Mouse (Mus musculus) spleen, adult 2 months (tissue): Measurements from ENCODE around the gene Commd8. TPM values are rescaled to one million over a fixed set of nuclear protein-coding genes. Genes with fewer than 3 reads are reported as not detected.

Source experiments
- DNase-seq, 2 experiments: peaks; one replicate each; pipeline versions ENCODE4 v3.0.0 to v3.0.0-alpha.2; 2012 to 2021; ENCODE audit warnings: low spot score in 2 of 2, low read depth in 1 of 2
- H3K27ac ChIP-seq: fragments of 200-500 bp; 2 replicates; pipeline ENCODE4 v1.5.1; 2012; ENCODE audit warnings: low read length, inconsistent platforms; ENCODE audit not compliant: insufficient read depth
- H3K27me3 ChIP-seq: fragments of 200-500 bp; 2 replicates; pipeline ENCODE4 v1.6.1; 2012; ENCODE audit warnings: mild to moderate bottlenecking, moderate library complexity, low read length, inconsistent platforms; ENCODE audit not compliant: control insufficient read depth, insufficient read depth
- H3K36me3 ChIP-seq: fragments of 200-500 bp; 2 replicates; pipeline ENCODE4 v1.6.1; 2012; ENCODE audit warnings: mild to moderate bottlenecking, low read length, inconsistent platforms; ENCODE audit not compliant: control insufficient read depth, insufficient read depth
- H3K4me1 ChIP-seq: fragments of 200-500 bp; 2 replicates; pipeline ENCODE4 v1.6.1; 2011; ENCODE audit warnings: inconsistent platforms; ENCODE audit not compliant: control insufficient read depth, insufficient read depth, insufficient read length
- H3K4me3 ChIP-seq: fragments of 200-500 bp; 2 replicates; pipeline ENCODE4 v1.5.1; 2011; ENCODE audit warnings: mild to moderate bottlenecking, inconsistent platforms; ENCODE audit not compliant: insufficient read depth, insufficient read length; ENCODE audit errors: extremely low read depth
- CTCF ChIP-seq: fragments of 200-500 bp; IDR thresholded peaks from 2 replicates; pipeline ENCODE4 v1.5.1; 2011; ENCODE audit warnings: mild to moderate bottlenecking, inconsistent platforms; ENCODE audit not compliant: insufficient read depth, insufficient read length, insufficient replicate concordance; ENCODE audit errors: extremely low read depth
- POLR2A ChIP-seq: fragments of 200-500 bp; IDR thresholded peaks from 2 replicates; pipeline ENCODE4 v1.6.1; 2011; ENCODE audit warnings: low read depth, low read length, inconsistent platforms
- WGBS: fragments of 180-500 bp; shearing (Covaris S2); methylation state at CpG from one replicate; pipeline ENCODE4 v1.1.7; 2018; 5-methylcytosine and 5-hydroxymethylcytosine counted together
- polyA plus RNA-seq: library from polyadenylated mRNA; depleted of rRNA; stranded (reverse); fragments of >200 nt; gene quantifications from 2 replicates; pipeline ENCODE4 v1.2.3, GENCODE M21; 2012

Gene Commd8
- polyA plus RNA-seq, 1 experiment, result 5.2 TPM

GRCm38 (mm10) chr5:72173521-72173920 is 5.5 kb upstream of the Commd8 start:
- WGBS, result 79% methylated on average over 1 of the region's 1 CpGs

GRCm38 (mm10) chr5:72172675-72173074 is 4.7 kb upstream of the Commd8 start:
- Histone ChIP-seq H3K27me3 (no peaks in the 10 kb centered on the region), H3K36me3 (no peaks in the 10 kb centered on the region), H3K4me1 (peaks cover 2% of the 10 kb centered on the region; the same call in 1 of the 2 replicates), H3K27ac (no peak overlapping the region), H3K4me3 (no peak overlapping the region)
- TF ChIP-seq POLR2A (no peak), CTCF (no peak)
- peak in 1 of 2 experiments; percentile 29 for DNase-seq
- 47% methylated on average over 3 of the region's 3 CpGs for WGBS

More at GRCm38 (mm10) chr5:72173521-72173920, 5.5 kb upstream of the Commd8 start:
- TF ChIP-seq CTCF (no peak), POLR2A (no peak)
- Histone ChIP-seq H3K36me3 (no peaks in the 10 kb centered on the region), H3K27me3 (no peaks in the 10 kb centered on the region), H3K4me1 (peaks cover 2% of the 10 kb centered on the region; the same call in 1 of the 2 replicates), H3K27ac (no peak overlapping the region), H3K4me3 (no peak overlapping the region)
- no peak for DNase-seq

- TF ChIP-seq CTCF (no peak), POLR2A (no peak)
- no peak overlapping the region for H3K4me3 ChIP-seq
- no peak for DNase-seq
- 0 out of 2 replicates have a peak overlapping the region, but pooled peaks have one; percentile 33 for H3K27ac ChIP-seq
- no peaks in the 10 kb centered on the region for H3K27me3 ChIP-seq
- H3K4me1 ChIP-seq, result peaks cover 10% of the 10 kb centered on the region
- WGBS, result 27% methylated on average over 6 of the region's 6 CpGs
- peaks cover 2% of the 10 kb centered on the region; the same call in 1 of the 2 replicates for H3K36me3 ChIP-seq
These were observed 2.1 kb upstream of the Commd8 start for GRCm38 (mm10) chr5:72170067-72170466.

- no peak for DNase-seq
- H3K36me3 ChIP-seq, result peaks cover 5% of the 10 kb centered on the region
- TF ChIP-seq POLR2A, result no peak
- no peak for TF ChIP-seq CTCF
- no peak overlapping the region for H3K27ac ChIP-seq
- H3K4me3 ChIP-seq, result no peak overlapping the region
- 1% methylated on average over 4 of the region's 4 CpGs for WGBS
- H3K4me1 ChIP-seq, result peaks cover 10% of the 10 kb centered on the region
- H3K27me3 ChIP-seq, result no peaks in the 10 kb centered on the region
These were observed 264 bp upstream of the Commd8 start for GRCm38 (mm10) chr5:72168285-72168621.

GRCm38 (mm10) chr5:72164386-72164785 is 3.6 kb downstream of the Commd8 start:
- H3K27ac ChIP-seq, result no peak overlapping the region
- peaks cover 22% of the 10 kb centered on the region for H3K4me1 ChIP-seq
- H3K4me3 ChIP-seq, result no peak overlapping the region
- H3K36me3 ChIP-seq, result peaks cover 17% of the 10 kb centered on the region
- TF ChIP-seq CTCF (no peak), POLR2A (no peak)
- 70% methylated on average over 7 of the region's 7 CpGs for WGBS
- H3K27me3 ChIP-seq, result no peaks in the 10 kb centered on the region
- no peak for DNase-seq

- Histone ChIP-seq H3K27me3 (no peaks in the 10 kb centered on the region), H3K36me3 (peaks cover 23% of the 10 kb centered on the region), H3K27ac (peak overlapping the region; percentile 73; the same call in 1 of the 2 replicates), H3K4me3 (no peak overlapping the region), H3K4me1 (peaks cover 22% of the 10 kb centered on the region)
- DNase-seq, result peak in 1 of 2 experiments; percentile 26
- TF ChIP-seq CTCF, result no peak
- no peak for TF ChIP-seq POLR2A
- WGBS, result 10% methylated on average over 5 of the region's 5 CpGs
These were observed 5.1 kb downstream of the Commd8 start for GRCm38 (mm10) chr5:72162855-72163254.

GRCm38 (mm10) chr5:72160781-72161485 is 7.1 kb downstream of the Commd8 start:
- no peak for TF ChIP-seq POLR2A
- Histone ChIP-seq H3K4me1 (peaks cover 14% of the 10 kb centered on the region), H3K36me3 (peaks cover 26% of the 10 kb centered on the region), H3K27me3 (no peaks in the 10 kb centered on the region), H3K27ac (peak overlapping the region; percentile 75), H3K4me3 (peak overlapping the region; percentile 27; the same call in 1 of the 2 replicates)
- 35% methylated on average over 11 of the region's 11 CpGs for WGBS
- no peak for DNase-seq
